Mouse (Mus musculus) kidney, adult 2 months (tissue): Measurements from ENCODE around the gene Setd1b.

Experiments
- CTCF ChIP-seq: fragments of 200-500 bp; conservative IDR thresholded peaks from 2 replicates; pipeline ENCODE4 v1.5.1; 2011; ENCODE audit warnings: low read depth, mild to moderate bottlenecking, control low read depth, low read length, moderate library complexity, mixed read lengths; ENCODE audit not compliant: insufficient read depth, insufficient read length
- POLR2A ChIP-seq: fragments of 200-500 bp; IDR thresholded peaks from one replicate; pipeline ENCODE4 v1.6.1; 2011; ENCODE audit warnings: low read depth, low read length, control low read depth

GRCm38 (mm10) chr5:123138230-123138911, 3.6 kb upstream of the Setd1b start:
- TF ChIP-seq POLR2A (peak; percentile 48), CTCF (no peak)
